14 mouse cellular contexts compared by ENCODE assay signal in the genomic region with DNA sequence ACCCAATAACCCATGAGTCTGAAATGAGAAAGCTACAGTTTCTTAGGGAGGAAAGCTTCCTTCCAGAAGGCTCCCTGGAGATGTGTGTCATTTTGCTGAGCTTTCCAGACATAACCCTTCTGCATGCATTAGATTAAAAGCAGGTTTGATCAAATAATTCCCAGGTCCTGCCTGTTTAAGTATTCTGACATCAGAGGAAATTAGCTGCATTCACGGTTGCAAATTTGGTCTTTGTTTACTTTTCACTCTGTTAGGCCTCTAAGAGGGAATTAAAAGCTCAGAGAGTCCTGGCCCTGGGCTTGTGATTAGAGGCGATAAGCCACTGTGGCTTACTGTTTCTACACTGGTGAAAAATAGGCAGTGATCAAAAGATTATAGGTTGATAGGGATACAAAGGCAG. TPM values are rescaled to one million over a fixed set of nuclear protein-coding genes. Genes with fewer than 3 reads are reported as not detected.
DNase-seq lines count a peak whose midpoint lies in the region; ATAC-seq and TF ChIP-seq lines count a peak whose summit lies in the region.
"Had no signal": no experiment of that assay in that cellular context is flagged by ENCODE, and none has a peak within 500 bp of the region (broad histone marks: within the 10 kb centered on the region; RNA-seq: fewer than 3 reads in every experiment).

No protein-coding gene starts in this region.

- H3K4me3 ChIP-seq in neural tube, embryonic 13.5 days: no peak overlapping the region
- no peak overlapping the region for H3K4me3 ChIP-seq in forebrain, embryonic 14.5 days (ENCODE audit: low read depth, low read length)
- H3K4me3 ChIP-seq in midbrain, embryonic 12.5 days: no peak overlapping the region
- no peak overlapping the region for H3K4me3 ChIP-seq in thymus, adult 2 months (ENCODE audit: control insufficient read depth, insufficient read depth, low read length)
- H3K4me3 ChIP-seq: limb, embryonic 13.5 days had no signal

- TF ChIP-seq POLR2A in thymus, adult 2 months (IDR thresholded peaks at IDR 0.05; ENCODE audit: control insufficient read depth, extremely low read depth, insufficient read depth, low read length, poor library complexity): no peak

- peaks cover 18% of the 10 kb centered on the region for H3K4me1 ChIP-seq in neural tube, embryonic 13.5 days (replicated peaks)
- peaks cover 13% of the 10 kb centered on the region for H3K4me1 ChIP-seq in forebrain, embryonic 14.5 days (ENCODE audit: control insufficient read depth, insufficient read depth, low read length)
- peaks cover 16% of the 10 kb centered on the region for H3K4me1 ChIP-seq in midbrain, embryonic 12.5 days
- no peaks in the 10 kb centered on the region for H3K4me1 ChIP-seq in thymus, adult 2 months (replicated peaks; ENCODE audit: control insufficient read depth, insufficient read depth, low read length)

- H3K9me3 ChIP-seq in neural tube, embryonic 13.5 days: no peaks in the 10 kb centered on the region
- H3K9me3 ChIP-seq in forebrain, embryonic 14.5 days (replicated peaks; ENCODE audit: control insufficient read depth, low read length): no peaks in the 10 kb centered on the region
- no peaks in the 10 kb centered on the region for H3K9me3 ChIP-seq in midbrain, embryonic 12.5 days
- H3K9me3 ChIP-seq: heart, embryonic 15.5 days; limb, embryonic 13.5 days had no signal

- H3K36me3 ChIP-seq in neural tube, embryonic 13.5 days: no peaks in the 10 kb centered on the region
- H3K36me3 ChIP-seq in forebrain, embryonic 14.5 days (ENCODE audit: control insufficient read depth, insufficient read depth, low read length): no peaks in the 10 kb centered on the region
- H3K36me3 ChIP-seq in midbrain, embryonic 12.5 days: no peaks in the 10 kb centered on the region
- H3K36me3 ChIP-seq in thymus, adult 2 months (ENCODE audit: control insufficient read depth, insufficient read depth, low read length): no peaks in the 10 kb centered on the region
- H3K36me3 ChIP-seq: heart, embryonic 15.5 days; limb, embryonic 13.5 days had no signal

- H3K4me2 ChIP-seq in neural tube, embryonic 13.5 days: no peak overlapping the region
- H3K4me2 ChIP-seq in forebrain, embryonic 14.5 days (ENCODE audit: low read length): no peak overlapping the region; the same call in 1 of the 2 replicates
- no peak overlapping the region for H3K4me2 ChIP-seq in midbrain, embryonic 12.5 days (replicated peaks)

- H3K27ac ChIP-seq in neural tube, embryonic 13.5 days (replicated peaks): peak overlapping the region; percentile 99
- H3K27ac ChIP-seq in forebrain, embryonic 14.5 days (ENCODE audit: low read depth, low read length): peak overlapping the region; percentile 9; the same call in 1 of the 2 replicates
- peak overlapping the region; percentile 98 for H3K27ac ChIP-seq in midbrain, embryonic 12.5 days (replicated peaks)
- H3K27ac ChIP-seq in thymus, adult 2 months (ENCODE audit: control insufficient read depth, insufficient read depth, low read length): no peak overlapping the region
- H3K27ac ChIP-seq: heart, embryonic 15.5 days; kidney, postnatal 0 days; limb, embryonic 13.5 days had no signal

- no peaks in the 10 kb centered on the region for H3K27me3 ChIP-seq in neural tube, embryonic 13.5 days
- 0 out of 2 replicates have a peak, but pooled peaks cover 4% of the 10 kb centered on the region for H3K27me3 ChIP-seq in forebrain, embryonic 14.5 days (replicated peaks; ENCODE audit: control insufficient read depth, insufficient read depth, low read length)
- H3K27me3 ChIP-seq in midbrain, embryonic 12.5 days: no peaks in the 10 kb centered on the region
- H3K27me3 ChIP-seq in thymus, adult 2 months (ENCODE audit: control insufficient read depth, insufficient read depth, low read length): no peaks in the 10 kb centered on the region; the same call in 1 of the 2 replicates
- H3K27me3 ChIP-seq: heart, embryonic 15.5 days; limb, embryonic 13.5 days had no signal

- DNase-seq in neural tube, embryonic 10.5 days (ENCODE audit: extremely low spot score, low spot score): no peak
- DNase-seq in forebrain, embryonic 14.5 days (ENCODE audit: low spot score): peak; percentile 65
- peak; percentile 34 for DNase-seq in retina, postnatal 7 days (ENCODE audit: low read depth, low spot score)
- no peak for DNase-seq in thymus, adult 2 months
- DNase-seq in adrenal gland, postnatal 4 days (ENCODE audit: low spot score in 2 of 2): no peak
- DNase-seq: cerebellum, adult 18-20 months; lung, adult 18-20 months had no signal

- TF ChIP-seq CTCF in thymus, adult 2 months (IDR thresholded peaks at IDR 0.05; ENCODE audit: borderline replicate concordance, control insufficient read depth, extremely low read depth, insufficient read depth, low read length, poor library complexity): no peak

- no peak for ATAC-seq in neural tube, embryonic 13.5 days (ENCODE audit: low read depth)
- ATAC-seq in forebrain, embryonic 14.5 days: peak; percentile 27
- peak; percentile 36 for ATAC-seq in midbrain, embryonic 12.5 days (ENCODE audit: low FRiP score, low read depth)
- no peak for ATAC-seq in inflammation-experienced regulatory T-cells, adult 6 months
- ATAC-seq: CD4-positive, CD25-positive, alpha-beta regulatory T cell, adult 4 months had no signal

- WGBS in neural tube, embryonic 13.5 days: 20% methylated on average over 2 of the region's 2 CpGs
- 6% methylated on average over 2 of the region's 2 CpGs for WGBS in forebrain, embryonic 14.5 days
- 6% methylated on average over 2 of the region's 2 CpGs for WGBS in midbrain, embryonic 12.5 days
- 90% methylated on average over 2 of the region's 2 CpGs for WGBS in thymus, adult 2 months

- H3K9ac ChIP-seq in neural tube, embryonic 13.5 days: no peak overlapping the region
- no peak overlapping the region for H3K9ac ChIP-seq in forebrain, embryonic 14.5 days (ENCODE audit: low read length)
- H3K9ac ChIP-seq in midbrain, embryonic 12.5 days (replicated peaks): no peak overlapping the region
- H3K9ac ChIP-seq: heart, embryonic 15.5 days; limb, embryonic 13.5 days had no signal

RNA-seq across cellular contexts. Expression of gene Thsd7a, which starts 1.2 kb away (rescaled TPM):
- polyA plus RNA-seq in neural tube, embryonic 13.5 days (2015; fragmentation: Nextera tagmentation; extraction: Ambion mirVana): 57.9 and 60.5 TPM in 2 replicates
- polyA plus RNA-seq in forebrain, embryonic 14.5 days (2014; fragmentation: Nextera tagmentation; extraction: Ambion mirVana): 8.0 and 11.0 TPM in 2 replicates
- 39.3 and 41.4 TPM in 2 replicates for polyA plus RNA-seq in midbrain, embryonic 12.5 days (2016; fragmentation: Nextera tagmentation; extraction: Ambion mirVana)
- polyA plus RNA-seq in thymus, adult 2 months (2012; rRNA removed): 0.42 and 0.45 TPM in 2 replicates
- total RNA-seq in adrenal gland, postnatal 4 days (2021): 10 to 100 TPM; 12.4 to 19.4 TPM
- not detected for polyA plus RNA-seq in inflammation-experienced regulatory T-cells, adult 6 months (2017; shearing (Covaris generic))

Comparison
In these comparisons a context has a peak if more than half of its experiments do, and no peak if none do; other contexts are left out.
1. ATAC-seq: peak in forebrain, embryonic 14.5 days (single experiment) and midbrain, embryonic 12.5 days (single experiment); none in neural tube, embryonic 13.5 days (single experiment) and inflammation-experienced regulatory T-cells, adult 6 months (single experiment).
2. DNase-seq: peak in forebrain, embryonic 14.5 days (single experiment) and retina, postnatal 7 days (single experiment); none in neural tube, embryonic 10.5 days (single experiment), thymus, adult 2 months (single experiment) and adrenal gland, postnatal 4 days (0 of 2).